8 mouse cellular contexts compared by ENCODE assay signal in genomic region chr7:90129732-90130392, GRCm38 (mm10). TPM values are rescaled to one million over a fixed set of nuclear protein-coding genes. Genes with fewer than 3 reads are reported as not detected.
A peak's percentile ranks its signal among the peaks of the same experiment; 100 is the strongest.
DNase-seq lines count a peak whose midpoint lies in the region; ATAC-seq lines count a peak whose summit lies in the region.

TSS of gene Picalm (plus strand) at chr7:90130213.

- H3K27me3 ChIP-seq in hindbrain, embryonic 12.5 days, result no peaks in the 10 kb centered on the region

- peak within 1 kb of the TSS; percentile 96 for H3K27ac ChIP-seq in hindbrain, embryonic 12.5 days

- peak; percentile 99 for DNase-seq in Muller cell, postnatal 12 days (ENCODE audit: inconsistent ontology term)
- peak; percentile 97 for DNase-seq in cerebellum, adult 9-11 months
- DNase-seq in frontal cortex, postnatal 10 days (ENCODE audit: low spot score in 2 of 2), result peak; percentile 95 to 97
- DNase-seq in layer of hippocampus, postnatal 14 days (ENCODE audit: low spot score in 2 of 2), result peak; percentile 95 to 97
- peak; percentile 99 for DNase-seq in lung, postnatal 14 days
- DNase-seq in retina, adult 2 months (ENCODE audit: low read depth, low spot score), result peak; percentile 94
- DNase-seq in thymus, postnatal 36 days, result peak; percentile 99

- no peaks in the 10 kb centered on the region for H3K9me3 ChIP-seq in hindbrain, embryonic 12.5 days (replicated peaks)

- peaks cover 17% of the 10 kb centered on the region for H3K4me1 ChIP-seq in hindbrain, embryonic 12.5 days

- peak within 1 kb of the TSS; percentile 88 for H3K4me2 ChIP-seq in hindbrain, embryonic 12.5 days (replicated peaks)

- H3K9ac ChIP-seq in hindbrain, embryonic 12.5 days, result peak within 1 kb of the TSS; percentile 98

- 0% methylated on average over 35 of the region's 72 CpGs for WGBS in hindbrain, embryonic 12.5 days

- H3K36me3 ChIP-seq in hindbrain, embryonic 12.5 days, result no peaks in the 10 kb centered on the region

- ATAC-seq in hindbrain, embryonic 12.5 days (ENCODE audit: low FRiP score), result peak; percentile 95

- H3K4me3 ChIP-seq in hindbrain, embryonic 12.5 days, result peak within 1 kb of the TSS; percentile 95

RNA-seq across cellular contexts. Expression of gene Picalm, which starts in this region (rescaled TPM):
- polyA plus RNA-seq in hindbrain, embryonic 12.5 days (2016; fragmentation: Nextera tagmentation; extraction: Ambion mirVana), result 44.8 and 49.0 TPM in 2 replicates
- 100 to 1,000 TPM; 166 to 172 TPM for total RNA-seq in layer of hippocampus, postnatal 14 days (2021)

Comparison
In these comparisons a context has a peak if more than half of its experiments do, and no peak if none do; other contexts are left out.
1. Peak in every context shown above with its lines: DNase-seq, ATAC-seq, H3K4me3 ChIP-seq and H3K27ac ChIP-seq.